Mouse (Mus musculus): ENCODE measurements at regions not wholly inside any gene's neighbourhood (a gene's known extent, or its start where the extent isn't known, plus 50 kb on each side); places are given as distances from the start of the nearest gene placed in this dataset.

DNA sequence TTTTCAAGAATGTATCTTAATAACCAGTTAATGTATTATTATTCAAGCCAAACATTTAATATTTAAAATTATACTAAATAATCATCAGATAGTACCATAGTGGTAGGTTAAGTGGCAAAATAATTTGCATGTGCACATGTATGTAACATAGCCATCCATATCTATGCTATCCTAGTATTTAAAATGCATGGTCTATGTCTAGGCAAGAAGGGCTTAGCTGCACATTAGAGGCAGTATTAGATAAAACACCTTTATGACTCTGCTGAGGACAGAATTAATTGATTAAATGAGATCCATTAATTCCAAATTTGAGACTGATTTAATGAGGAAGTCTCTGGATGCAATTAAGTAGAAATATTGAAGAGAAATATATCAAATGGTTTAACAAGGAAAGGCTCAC, 586.3 kb downstream of the Basp1 start:
- TF ChIP-seq CTCF (IDR thresholded peaks at IDR 0.05; ENCODE audit: extremely low read depth, insufficient read depth, low read length) = no peak
- no peak for TF ChIP-seq POLR2A (IDR thresholded peaks at IDR 0.05; ENCODE audit: extremely low read depth, insufficient read depth, low read length)
